Mouse (Mus musculus) embryo, embryonic 11.5 days (tissue): ENCODE data around the gene Vgll1.

Source experiments
- DNase-seq: peaks from one replicate; pipeline ENCODE4 v3.0.0-alpha.2; 2012; ENCODE audit warnings: low read depth, low spot score

Gene Vgll1

DNA sequence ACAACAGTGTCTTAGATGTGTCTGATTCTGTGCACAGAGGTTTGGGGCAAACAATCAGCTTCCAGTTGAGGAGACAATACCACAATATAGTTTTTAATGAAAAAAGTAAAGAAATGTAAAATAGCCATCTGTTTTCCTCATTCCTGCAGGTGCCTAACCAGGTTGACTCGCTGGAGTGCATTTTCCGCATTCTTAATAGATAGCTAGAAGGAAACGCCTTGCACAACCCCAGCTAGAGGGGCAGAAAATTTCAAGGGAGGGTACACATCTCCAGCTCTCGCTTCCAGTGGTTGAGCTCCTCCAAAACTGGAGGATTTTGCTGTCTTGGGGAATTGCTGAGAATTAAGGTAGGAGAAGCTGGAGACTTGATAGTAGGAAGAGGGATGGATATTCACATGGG is at the start of gene Vgll1:
TSS of gene Vgll1 (plus strand) at position 301 of the 400 bp plus-strand sequence.
- no peak for DNase-seq

DNA sequence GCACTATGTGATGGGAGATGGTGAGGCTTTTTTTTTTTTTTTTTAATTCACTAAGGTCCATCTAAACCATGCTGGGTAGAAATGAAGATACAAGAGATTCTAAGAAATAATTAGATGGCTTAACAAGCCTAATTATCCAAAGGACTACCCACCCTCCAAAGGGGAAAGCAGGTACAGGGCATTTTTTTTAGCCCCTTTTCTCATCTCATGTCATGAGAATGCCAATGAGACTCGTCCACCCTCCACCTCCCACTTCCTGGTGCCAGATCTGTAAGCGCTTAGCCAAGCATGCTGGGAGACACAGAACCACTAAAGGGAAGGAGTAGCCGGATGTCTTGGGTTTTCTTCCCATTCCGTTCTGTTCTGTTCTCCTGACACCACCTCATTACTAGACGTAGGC is 45.1 kb upstream of the Vgll1 start, which contains the start of gene Brs3:
TSS of gene Brs3 (plus strand) at position 301 of the 400 bp plus-strand sequence.
- no peak for DNase-seq

DNA sequence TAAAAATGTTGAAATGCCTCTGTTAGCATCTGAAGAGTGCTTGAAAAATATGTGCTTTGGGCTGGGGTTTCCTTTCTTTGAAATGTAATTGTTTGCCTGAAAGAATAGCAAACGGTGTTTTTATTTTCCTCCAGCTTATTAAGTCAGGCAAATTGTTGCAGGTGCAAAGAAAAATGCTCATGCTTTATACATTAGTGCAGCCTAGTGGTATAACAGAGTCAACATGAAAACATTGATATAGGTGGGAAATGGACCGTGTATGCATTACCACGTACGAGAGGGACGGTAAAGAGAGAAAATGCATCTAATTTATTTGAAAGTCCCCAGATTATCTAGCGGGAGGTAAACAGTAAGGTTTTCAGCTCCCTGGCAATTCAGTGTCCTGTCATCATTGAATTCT is 44.0 kb upstream of the Vgll1 start:
- DNase-seq: no peak

DNA sequence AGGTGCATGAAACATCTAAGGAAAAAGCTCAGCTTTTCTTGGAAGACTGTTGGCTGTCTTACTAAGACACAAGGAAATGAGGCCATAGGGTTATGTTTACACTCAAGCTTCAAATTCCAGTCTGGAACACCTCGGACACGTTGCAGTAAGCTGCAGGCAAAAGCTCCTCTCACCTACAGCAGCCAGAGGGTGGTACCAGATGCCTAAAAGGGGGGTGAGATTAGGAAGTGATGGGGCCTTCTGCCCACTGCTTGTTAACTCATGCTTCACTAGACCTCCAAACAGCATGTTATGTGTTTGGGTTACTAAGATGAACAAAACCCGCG is 35.1 kb upstream of the Vgll1 start:
- no peak for DNase-seq

DNA sequence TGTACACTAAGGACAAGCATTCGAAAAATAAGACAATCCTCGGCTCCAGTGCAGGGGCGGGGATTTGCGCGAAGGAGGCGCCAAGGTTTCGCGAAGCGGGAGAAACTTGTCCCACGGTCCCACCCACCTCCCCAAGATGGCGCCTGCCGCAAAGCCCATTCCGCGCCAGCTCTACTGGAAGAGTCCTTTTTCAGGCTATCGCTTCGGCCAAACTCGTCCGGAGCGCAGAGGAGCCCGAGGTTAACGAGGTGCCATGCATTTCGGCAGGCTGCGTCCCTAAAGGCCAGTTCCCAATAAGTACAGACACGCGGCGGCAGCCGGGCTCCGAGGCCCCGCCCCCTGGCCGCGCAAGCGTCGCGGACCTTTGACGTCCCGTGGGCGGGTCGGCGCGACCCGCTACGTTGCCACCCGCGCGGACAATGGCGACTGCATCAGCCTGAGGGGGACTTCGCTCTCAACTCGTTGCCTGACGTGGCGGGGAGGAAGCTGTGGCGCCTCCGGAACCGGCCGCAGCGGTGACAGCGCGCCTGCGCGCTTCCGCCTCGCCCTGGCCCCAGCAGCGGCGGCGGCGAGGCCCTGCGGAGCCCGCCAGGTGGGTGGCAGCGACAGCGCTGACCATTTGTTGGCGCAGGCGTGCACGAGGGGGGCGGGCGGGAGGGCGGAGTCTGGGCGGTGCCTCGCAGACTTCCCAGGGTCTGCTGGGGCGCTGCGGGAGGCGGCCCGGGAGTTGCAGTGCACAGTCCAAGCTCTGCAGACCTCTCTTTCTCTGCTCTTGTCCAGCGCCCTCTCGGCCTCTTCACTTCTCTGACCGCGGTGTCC is 34.5 kb upstream of the Vgll1 start, which contains the start of gene Htatsf1:
TSS of gene Htatsf1 (plus strand) at position 410 of the 819 bp plus-strand sequence.
- peak; percentile 64 for DNase-seq

DNA sequence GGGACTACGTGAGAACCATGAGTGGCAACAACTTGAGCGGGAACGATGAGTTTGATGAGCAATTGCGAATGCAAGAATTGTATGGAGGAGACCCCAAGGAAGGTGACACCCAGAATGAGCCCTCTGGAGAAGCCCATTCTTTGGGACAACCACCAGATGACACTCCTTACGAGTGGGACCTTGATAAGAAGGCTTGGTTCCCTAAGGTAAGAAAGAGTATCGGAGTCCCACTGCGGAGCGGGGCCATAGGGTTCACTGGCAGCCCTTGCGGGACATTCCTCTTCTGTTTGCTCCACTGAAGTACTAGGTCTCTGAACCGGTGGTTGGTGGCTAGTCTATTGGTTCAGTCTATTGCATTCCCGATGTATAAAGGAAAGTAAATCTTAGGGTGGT is 33.9 kb upstream of the Vgll1 start:
- DNase-seq: no peak

DNA sequence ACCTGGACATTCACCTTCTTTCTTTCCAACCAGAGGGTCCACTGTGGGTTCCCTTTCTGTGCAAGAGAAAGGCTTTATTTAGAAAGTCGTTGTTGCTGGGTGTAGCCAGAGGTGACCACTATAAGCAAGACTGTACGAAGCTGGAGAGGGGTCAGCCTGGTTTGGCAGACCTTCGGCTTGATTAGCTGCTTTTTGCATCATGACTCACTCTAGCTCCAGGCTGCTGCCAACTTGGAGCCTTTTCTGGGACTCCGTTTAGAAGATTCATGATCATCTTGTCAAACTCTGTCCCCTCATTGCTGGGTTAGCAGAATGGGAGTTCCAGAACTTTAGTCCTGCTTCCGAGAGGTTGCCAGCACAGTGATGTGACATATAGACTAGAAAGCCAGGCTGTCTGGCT is 6.4 kb upstream of the Vgll1 start:
- no peak for DNase-seq

DNA sequence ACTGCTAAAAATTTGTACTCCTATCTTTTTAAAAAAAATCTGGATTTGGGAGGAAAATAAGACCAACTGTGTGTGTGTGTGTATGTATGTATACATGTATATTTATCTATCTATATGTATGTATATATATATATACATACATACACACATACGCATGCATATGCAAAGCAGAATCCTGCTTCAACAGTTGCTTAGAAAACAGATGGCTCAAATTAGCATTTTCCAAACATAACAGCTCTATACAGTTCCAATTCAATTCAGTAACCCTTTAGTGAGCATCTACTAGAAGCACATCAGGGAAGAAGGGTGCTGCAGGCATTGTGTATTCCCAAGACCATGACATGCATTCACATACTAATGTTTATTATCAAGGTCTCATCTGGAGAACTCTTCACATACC is 15.5 kb downstream of the Vgll1 start:
- no peak for DNase-seq

DNA sequence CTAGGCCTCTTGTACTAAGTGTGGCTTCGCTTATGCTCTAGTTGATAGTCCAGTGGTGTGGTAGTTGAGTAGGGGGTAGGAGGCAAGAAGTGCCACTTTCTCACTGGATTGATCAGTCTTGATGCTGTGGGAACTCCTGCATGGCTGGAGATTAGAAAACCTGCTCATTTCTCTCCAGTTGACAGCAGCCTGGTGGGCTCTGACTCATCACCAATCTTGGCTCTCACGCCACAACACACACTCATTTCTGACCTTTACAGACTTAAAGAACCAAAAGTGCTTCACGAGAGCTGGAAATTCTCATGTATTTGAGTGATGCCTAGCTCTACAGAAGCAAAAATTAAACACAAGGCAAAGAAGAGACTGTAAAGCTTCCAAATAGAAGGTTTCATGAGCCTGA is 19.1 kb downstream of the Vgll1 start:
- DNase-seq: no peak

DNA sequence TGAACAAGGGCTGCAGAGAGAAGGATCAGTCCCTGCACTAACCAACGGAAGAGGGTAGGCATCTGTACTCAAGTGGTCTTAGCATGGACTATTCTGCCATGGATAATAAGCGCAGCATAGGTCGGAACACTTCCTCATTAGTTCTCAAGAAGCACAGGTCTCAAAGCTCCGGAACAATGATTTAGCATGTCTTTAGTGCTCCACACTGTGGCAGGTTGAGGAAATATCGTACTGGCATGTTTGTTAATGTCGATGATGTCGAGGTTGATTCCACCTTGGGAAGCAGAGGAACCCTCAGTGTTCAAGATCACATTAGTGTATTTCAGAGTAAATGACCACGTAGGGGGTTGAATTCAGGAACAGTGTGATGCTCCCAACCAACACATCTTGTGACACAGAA is 30.2 kb downstream of the Vgll1 start:
- no peak for DNase-seq

DNA sequence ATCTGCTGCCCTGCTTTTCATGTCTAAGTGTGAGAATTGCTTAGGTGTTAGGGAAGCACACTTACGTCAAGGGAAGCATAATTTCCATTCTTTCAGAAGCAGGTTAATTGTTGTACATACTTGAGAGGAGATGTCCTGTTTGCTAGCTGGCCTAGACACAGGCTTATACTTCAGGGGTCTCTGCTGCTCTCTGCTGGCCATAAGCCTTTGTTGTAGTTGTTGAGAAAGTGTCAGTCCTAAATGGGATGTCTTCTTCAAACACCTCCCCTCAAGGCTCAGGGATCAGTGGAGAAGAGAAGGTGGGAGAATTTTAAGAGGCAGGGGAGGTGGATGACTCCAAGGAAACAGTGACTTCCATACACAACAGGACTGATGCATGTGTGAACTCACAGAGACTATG is 32.9 kb downstream of the Vgll1 start:
- no peak for DNase-seq

DNA sequence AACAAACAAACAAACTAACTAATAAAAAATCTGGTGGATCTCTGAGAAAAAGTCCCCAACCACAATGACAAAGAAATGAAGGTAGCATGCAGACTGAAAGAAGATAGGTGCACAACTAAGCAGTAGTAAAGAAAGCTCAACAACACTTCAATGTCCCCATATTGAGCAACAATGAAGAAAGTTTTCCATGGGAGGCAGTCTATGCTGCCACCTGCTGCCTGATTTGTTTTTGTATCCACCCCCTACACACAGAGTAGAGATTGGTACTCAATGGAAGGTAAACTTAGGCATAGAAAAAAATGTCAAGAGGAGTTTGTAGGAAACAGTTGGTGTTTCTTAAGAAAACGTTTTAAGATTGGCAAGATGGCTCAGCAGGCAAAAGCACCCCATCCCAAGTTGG is 42.7 kb downstream of the Vgll1 start:
- DNase-seq: no peak

DNA sequence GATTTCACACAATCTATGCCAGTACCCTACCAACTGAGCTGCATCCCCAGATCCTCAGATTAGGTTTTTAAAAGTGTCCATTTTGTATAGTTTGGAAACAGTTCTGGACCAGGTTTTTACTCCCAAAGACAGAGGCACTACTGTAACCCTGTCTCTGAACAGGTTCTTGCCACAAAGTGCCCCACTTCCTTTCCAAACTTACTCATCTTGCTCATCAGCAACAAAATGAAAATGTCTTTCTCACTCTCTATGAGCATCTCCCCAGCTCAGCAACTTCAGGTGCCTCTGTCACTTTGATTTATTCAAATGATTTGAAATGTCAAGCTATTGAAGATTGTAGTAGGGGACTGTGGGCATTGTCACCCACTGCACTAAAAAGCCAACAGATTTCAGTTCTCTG is 49.7 kb downstream of the Vgll1 start:
- no peak for DNase-seq

DNA sequence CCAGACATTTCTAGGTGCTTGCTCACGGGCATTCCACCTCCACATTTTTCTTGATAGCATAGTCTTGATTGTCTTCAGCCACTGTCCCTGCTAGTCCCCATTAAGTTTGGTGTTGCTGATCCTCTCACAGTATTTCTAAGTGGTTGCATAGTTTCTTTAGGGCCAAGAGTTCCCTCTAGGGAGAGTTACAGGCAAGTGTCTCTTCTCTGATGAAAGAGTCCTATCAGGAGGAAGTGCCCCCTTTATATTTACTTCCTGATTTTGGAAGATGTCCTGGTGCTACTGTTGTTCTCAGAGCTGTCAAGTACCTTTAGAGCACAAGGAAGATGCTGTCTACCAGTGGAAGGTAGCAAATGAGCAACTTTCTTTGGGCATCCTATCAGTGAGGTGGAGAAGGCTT is 65.6 kb downstream of the Vgll1 start:
- no peak for DNase-seq
